Mouse (Mus musculus) forebrain, embryonic 13.5 days (tissue): Measurements from ENCODE around the gene Nipsnap3a. TPM values are rescaled to one million over a fixed set of nuclear protein-coding genes. Genes with fewer than 3 reads are reported as not detected.

Source experiments
- ATAC-seq: fragments of 200-750 bp; cut with Nextera tagmentation; 2 replicates; pipeline ENCODE4 v1.8.0; 2017
- H3K27ac ChIP-seq: fragments of 300-500 bp; sonication (generic); 2 replicates; pipeline ENCODE4 v1.5.1; 2015; ENCODE audit warnings: inconsistent platforms, mild to moderate bottlenecking, moderate library complexity
- H3K27me3 ChIP-seq: fragments of 300-500 bp; sonication (generic); 2 replicates; pipeline ENCODE4 v1.6.1; 2015; ENCODE audit warnings: mild to moderate bottlenecking, inconsistent platforms
- H3K36me3 ChIP-seq: fragments of 300-500 bp; sonication (generic); 2 replicates; pipeline ENCODE4 v1.6.1; 2015; ENCODE audit warnings: mild to moderate bottlenecking, inconsistent platforms; ENCODE audit not compliant: poor library complexity, severe bottlenecking
- H3K4me1 ChIP-seq: fragments of 300-500 bp; sonication (generic); 2 replicates; pipeline ENCODE4 v1.6.1; 2015; ENCODE audit warnings: inconsistent platforms
- H3K4me2 ChIP-seq: fragments of 300-500 bp; sonication (generic); 2 replicates; pipeline ENCODE4 v1.6.1; 2015; ENCODE audit warnings: inconsistent platforms, mild to moderate bottlenecking, moderate library complexity
- H3K4me3 ChIP-seq: fragments of 300-500 bp; sonication (generic); 2 replicates; pipeline ENCODE4 v1.5.1; 2015; ENCODE audit warnings: mild to moderate bottlenecking, inconsistent platforms
- H3K9ac ChIP-seq: fragments of 300-500 bp; sonication (generic); 2 replicates; pipeline ENCODE4 v1.6.1; 2015; ENCODE audit warnings: mild to moderate bottlenecking, inconsistent platforms
- H3K9me3 ChIP-seq: fragments of 300-500 bp; sonication (generic); replicated peaks from 2 replicates; pipeline ENCODE4 v1.6.1; 2016; ENCODE audit warnings: inconsistent platforms
- WGBS: fragments of 180-500 bp; shearing (Covaris S2); methylation state at CpG from one replicate; pipeline ENCODE4 v1.1.7; 2015; 5-methylcytosine and 5-hydroxymethylcytosine counted together
- polyA plus RNA-seq: library from polyadenylated mRNA; unstranded; fragments of >200 nt; fragmentation: Nextera tagmentation; extraction: Ambion mirVana; gene quantifications from 2 replicates; pipeline ENCODE4 v1.2.1, GENCODE M21; 2015

Gene Nipsnap3a
- polyA plus RNA-seq, 1 experiment from 2014 or later, result not detected

DNA sequence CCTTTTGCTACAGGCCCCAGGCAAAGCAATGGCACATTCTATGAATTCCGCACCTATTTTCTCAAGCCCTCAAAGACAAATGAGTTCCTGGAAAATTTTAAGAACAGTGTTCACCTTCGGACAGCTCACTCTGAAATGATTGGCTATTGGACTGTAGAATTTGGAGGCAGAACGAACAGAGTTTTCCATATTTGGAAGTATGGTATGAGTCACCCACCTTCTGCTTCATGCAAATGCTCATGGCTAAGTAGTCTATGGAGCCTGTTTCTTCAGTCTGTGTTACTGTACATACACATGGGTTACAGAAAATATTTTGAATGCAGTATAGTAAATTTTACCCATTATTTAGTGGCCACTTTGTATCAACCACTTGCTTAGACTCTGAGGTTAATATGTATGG lies 26.0 kb downstream of the Nipsnap3a start:
- Histone ChIP-seq H3K27ac (no peak overlapping the region), H3K9ac (no peak overlapping the region), H3K36me3 (peaks cover 48% of the 10 kb centered on the region), H3K27me3 (no peaks in the 10 kb centered on the region), H3K4me1 (no peaks in the 10 kb centered on the region), H3K4me3 (no peak overlapping the region), H3K9me3 (peaks cover 12% of the 10 kb centered on the region), H3K4me2 (no peak overlapping the region)
- 97% methylated on average over 3 of the region's 3 CpGs for WGBS
- ATAC-seq, result no peak

DNA sequence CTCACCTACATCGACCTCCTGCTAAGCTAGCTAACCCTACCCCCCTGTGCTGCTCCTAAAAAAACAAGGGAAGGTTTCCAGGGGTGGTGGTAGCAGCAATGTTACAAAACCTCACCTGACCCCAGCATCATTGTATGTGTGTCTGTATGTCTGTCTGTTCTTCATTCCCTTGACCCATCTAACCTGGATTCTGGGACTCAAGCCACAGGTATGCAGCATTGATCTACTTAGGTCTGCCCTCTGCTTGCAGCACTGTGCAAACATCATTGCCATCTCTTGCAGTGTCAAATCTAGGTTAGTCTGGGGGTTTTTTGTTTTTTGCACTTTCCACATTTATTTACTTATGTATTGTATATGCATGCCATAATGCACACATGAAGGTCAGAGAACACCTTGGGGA lies 29.3 kb downstream of the Nipsnap3a start:
- Histone ChIP-seq H3K36me3 (peaks cover 71% of the 10 kb centered on the region), H3K27ac (no peak overlapping the region)

DNA sequence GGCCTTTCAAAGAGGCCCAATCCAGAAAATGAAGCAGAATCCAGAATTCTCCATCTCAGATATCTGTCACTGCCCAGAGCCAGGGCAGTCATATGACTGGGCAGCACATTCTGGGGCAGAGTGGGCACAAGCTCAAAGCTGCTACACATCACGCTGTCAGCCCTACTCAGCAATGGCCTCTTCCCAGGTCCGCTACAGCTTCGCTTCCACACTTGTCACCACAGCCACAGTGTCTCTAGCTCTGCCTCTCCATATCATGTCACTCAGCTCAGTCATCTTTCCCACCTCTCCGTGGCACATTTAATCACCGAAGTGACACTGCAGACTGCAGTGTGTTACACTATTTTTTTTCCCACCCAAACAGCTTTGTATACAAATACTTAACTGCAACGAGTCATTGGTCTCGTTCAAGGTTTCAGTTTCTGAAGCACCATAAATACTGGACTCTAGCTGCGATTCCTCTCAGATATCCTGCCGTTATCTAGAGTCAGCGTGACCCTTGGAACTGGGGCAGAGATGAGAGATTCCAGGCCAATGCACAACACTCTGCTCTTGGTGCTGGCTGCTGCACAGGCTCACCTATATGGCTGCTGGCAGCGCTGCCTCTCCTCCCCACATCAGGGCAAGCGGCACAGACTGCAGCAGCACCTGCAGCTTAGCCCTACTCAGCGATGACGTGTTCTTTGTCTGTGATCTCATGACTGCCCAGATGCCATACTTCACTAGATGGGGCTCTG lies 34.3 kb downstream of the Nipsnap3a start:
- H3K9ac ChIP-seq, result 0 out of 2 replicates have a peak overlapping the region, but pooled peaks have one; percentile 12
- no peak overlapping the region for H3K4me3 ChIP-seq
- ATAC-seq, result no peak
- H3K4me2 ChIP-seq, result no peak overlapping the region
- H3K9me3 ChIP-seq, result 0 out of 2 replicates have a peak, but pooled peaks cover 6% of the 10 kb centered on the region
- H3K27ac ChIP-seq, result no peak overlapping the region
- peaks cover 47% of the 10 kb centered on the region for H3K36me3 ChIP-seq
- no peaks in the 10 kb centered on the region for H3K27me3 ChIP-seq
- 96% methylated on average over 14 of the region's 14 CpGs for WGBS
- H3K4me1 ChIP-seq, result no peaks in the 10 kb centered on the region

More for the DNA sequence above, 29.3 kb downstream of the Nipsnap3a start:
- ATAC-seq, result no peak
- H3K9ac ChIP-seq, result no peak overlapping the region
- no peaks in the 10 kb centered on the region for H3K27me3 ChIP-seq
- no peaks in the 10 kb centered on the region for H3K4me1 ChIP-seq
- no peak overlapping the region for H3K4me3 ChIP-seq
- H3K9me3 ChIP-seq, result peaks cover 12% of the 10 kb centered on the region
- WGBS, result 94% methylated on average over 1 of the region's 1 CpGs
- no peak overlapping the region for H3K4me2 ChIP-seq

DNA sequence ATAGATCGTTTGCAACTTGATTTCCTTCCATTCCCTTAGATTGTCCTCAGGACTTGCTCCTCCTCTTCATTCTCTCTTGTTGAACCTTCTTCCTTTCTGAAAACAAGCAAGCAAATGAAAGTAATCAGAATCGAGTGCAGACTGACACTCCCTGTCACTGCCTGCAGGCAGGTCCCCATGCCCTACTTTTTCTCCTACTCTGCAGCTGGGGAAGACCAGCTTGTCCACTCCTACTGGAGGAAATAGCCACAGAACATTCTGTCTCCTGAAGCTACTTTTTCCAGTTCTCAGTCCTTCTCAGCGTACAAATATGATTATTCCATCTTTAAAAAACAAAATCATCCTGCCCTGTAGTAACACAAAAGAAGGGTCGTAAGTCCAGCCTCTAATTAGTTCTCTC lies 35.3 kb downstream of the Nipsnap3a start:
- H3K4me2 ChIP-seq, result no peak overlapping the region
- no peaks in the 10 kb centered on the region for H3K27me3 ChIP-seq
- WGBS, result 91% methylated on average over 4 of the region's 4 CpGs
- no peaks in the 10 kb centered on the region for H3K4me1 ChIP-seq
- ATAC-seq, result no peak
- 0 out of 2 replicates have a peak, but pooled peaks cover 6% of the 10 kb centered on the region for H3K9me3 ChIP-seq
- no peak overlapping the region for H3K9ac ChIP-seq
- peaks cover 40% of the 10 kb centered on the region for H3K36me3 ChIP-seq
- H3K27ac ChIP-seq, result no peak overlapping the region
- no peak overlapping the region for H3K4me3 ChIP-seq

DNA sequence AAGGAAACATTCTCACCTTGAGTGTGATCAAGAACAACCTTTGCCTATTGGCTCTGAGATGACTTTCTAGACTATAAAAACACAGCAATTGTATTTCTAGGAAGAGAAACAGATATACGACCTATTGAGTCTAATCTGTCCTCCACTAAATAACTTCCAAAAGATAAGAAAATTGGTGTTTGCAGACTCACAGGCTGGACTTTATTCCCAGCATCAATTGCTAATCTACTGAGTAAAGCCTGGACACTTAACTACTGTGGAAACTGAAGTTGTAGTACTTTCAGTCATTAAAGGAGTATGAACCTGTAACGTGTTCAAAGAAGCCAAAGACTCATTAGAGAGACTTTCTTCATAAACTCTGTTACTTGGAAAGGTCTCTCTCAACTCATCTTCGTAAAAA lies 38.7 kb downstream of the Nipsnap3a start:
- H3K36me3 ChIP-seq, result peaks cover 16% of the 10 kb centered on the region
- no peaks in the 10 kb centered on the region for H3K4me1 ChIP-seq
- H3K4me2 ChIP-seq, result no peak overlapping the region
- no peak overlapping the region for H3K4me3 ChIP-seq
- 0 out of 2 replicates have a peak, but pooled peaks cover 6% of the 10 kb centered on the region for H3K9me3 ChIP-seq
- H3K27ac ChIP-seq, result no peak overlapping the region
- ATAC-seq, result no peak
- 84% methylated on average over 3 of the region's 3 CpGs for WGBS
- no peaks in the 10 kb centered on the region for H3K27me3 ChIP-seq
- no peak overlapping the region for H3K9ac ChIP-seq

DNA sequence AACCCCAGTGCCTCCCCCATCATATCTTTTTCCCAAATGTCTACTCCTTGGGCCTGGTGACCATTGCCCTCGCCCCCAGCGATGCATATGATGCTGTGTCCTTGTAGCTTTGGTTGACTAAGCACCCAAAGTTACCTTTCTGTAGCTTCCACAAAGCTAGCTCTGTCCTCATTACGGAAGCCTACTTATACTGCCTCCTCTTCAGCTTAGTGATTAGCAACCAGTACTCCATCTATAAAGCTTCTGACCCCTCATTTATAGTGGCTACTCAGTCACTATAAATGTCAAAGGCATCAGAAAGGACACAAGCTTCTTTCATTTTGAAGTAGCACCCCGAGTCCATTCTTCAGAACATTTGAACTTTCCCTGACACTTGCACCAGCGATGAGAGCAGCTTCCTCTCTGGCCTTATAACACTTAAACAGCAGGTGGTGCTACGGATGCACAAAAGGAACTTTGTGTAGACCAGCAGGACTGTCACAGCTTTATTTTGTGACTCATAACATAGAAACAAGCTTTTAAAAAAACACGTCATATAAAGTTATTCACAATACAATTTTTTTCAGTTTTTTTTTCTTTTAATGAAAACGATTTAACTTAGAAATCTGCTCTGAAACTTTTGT lies 41.4 kb downstream of the Nipsnap3a start:
- Histone ChIP-seq H3K4me1 (no peaks in the 10 kb centered on the region), H3K9ac (no peak overlapping the region), H3K27ac (no peak overlapping the region), H3K4me2 (no peak overlapping the region), H3K9me3 (0 out of 2 replicates have a peak, but pooled peaks cover 6% of the 10 kb centered on the region), H3K36me3 (0 out of 2 replicates have a peak, but pooled peaks cover 13% of the 10 kb centered on the region), H3K4me3 (no peak overlapping the region), H3K27me3 (no peaks in the 10 kb centered on the region)
- ATAC-seq, result no peak
- 43% methylated on average over 8 of the region's 8 CpGs for WGBS

DNA sequence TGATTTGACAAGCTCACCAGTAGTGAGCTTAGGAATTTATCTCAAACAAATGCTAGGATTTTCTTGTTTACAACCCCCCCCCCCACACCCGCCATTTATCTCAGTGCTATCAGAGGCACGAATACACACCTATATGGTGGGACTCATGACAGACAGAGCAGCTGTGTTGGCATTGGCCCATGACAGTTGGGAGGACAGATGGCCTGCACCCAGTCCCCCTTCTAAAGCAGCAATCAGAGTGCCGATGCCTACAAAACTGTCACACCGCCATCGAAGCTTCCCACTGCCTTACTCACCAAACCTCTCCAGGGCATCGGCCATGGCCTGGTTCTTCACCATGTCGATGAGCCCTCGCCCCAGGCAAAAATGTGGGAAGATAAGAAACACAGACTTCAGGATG lies 54.7 kb downstream of the Nipsnap3a start:
- 87% methylated on average over 8 of the region's 8 CpGs for WGBS
- H3K27me3 ChIP-seq, result no peaks in the 10 kb centered on the region

DNA sequence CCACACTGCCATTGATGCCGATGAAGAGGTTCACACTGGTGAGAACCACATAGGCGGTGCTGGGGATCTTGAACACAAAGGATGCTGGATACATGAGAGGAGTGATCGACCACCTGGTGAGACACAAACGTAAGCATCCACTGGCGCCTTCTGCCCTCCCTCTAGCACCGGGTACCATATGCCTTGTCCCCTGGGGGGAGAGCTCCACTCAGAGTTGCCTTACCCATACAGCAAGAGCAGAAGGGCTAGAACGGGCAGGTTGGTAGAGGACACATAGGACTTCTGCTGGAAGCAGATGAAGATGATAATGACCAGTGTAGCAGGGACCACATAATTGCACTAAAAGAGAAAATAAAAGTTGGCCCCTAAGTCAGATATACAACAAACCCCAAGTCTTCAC lies 56.7 kb downstream of the Nipsnap3a start:
- WGBS, result 81% methylated on average over 7 of the region's 7 CpGs
- Histone ChIP-seq H3K36me3 (peaks cover 35% of the 10 kb centered on the region), H3K9me3 (no peaks in the 10 kb centered on the region), H3K27ac (no peak overlapping the region), H3K4me3 (no peak overlapping the region), H3K4me1 (no peaks in the 10 kb centered on the region), H3K9ac (no peak overlapping the region), H3K27me3 (no peaks in the 10 kb centered on the region), H3K4me2 (no peak overlapping the region)
- no peak for ATAC-seq

More for the DNA sequence above, 54.7 kb downstream of the Nipsnap3a start:
- ATAC-seq, result peak; percentile 51; the same call in 1 of the 2 replicates
- H3K36me3 ChIP-seq, result peaks cover 31% of the 10 kb centered on the region
- H3K27ac ChIP-seq, result no peak overlapping the region
- no peaks in the 10 kb centered on the region for H3K4me1 ChIP-seq
- no peak overlapping the region for H3K9ac ChIP-seq
- H3K4me3 ChIP-seq, result no peak overlapping the region
- no peak overlapping the region for H3K4me2 ChIP-seq
- H3K9me3 ChIP-seq, result no peaks in the 10 kb centered on the region

DNA sequence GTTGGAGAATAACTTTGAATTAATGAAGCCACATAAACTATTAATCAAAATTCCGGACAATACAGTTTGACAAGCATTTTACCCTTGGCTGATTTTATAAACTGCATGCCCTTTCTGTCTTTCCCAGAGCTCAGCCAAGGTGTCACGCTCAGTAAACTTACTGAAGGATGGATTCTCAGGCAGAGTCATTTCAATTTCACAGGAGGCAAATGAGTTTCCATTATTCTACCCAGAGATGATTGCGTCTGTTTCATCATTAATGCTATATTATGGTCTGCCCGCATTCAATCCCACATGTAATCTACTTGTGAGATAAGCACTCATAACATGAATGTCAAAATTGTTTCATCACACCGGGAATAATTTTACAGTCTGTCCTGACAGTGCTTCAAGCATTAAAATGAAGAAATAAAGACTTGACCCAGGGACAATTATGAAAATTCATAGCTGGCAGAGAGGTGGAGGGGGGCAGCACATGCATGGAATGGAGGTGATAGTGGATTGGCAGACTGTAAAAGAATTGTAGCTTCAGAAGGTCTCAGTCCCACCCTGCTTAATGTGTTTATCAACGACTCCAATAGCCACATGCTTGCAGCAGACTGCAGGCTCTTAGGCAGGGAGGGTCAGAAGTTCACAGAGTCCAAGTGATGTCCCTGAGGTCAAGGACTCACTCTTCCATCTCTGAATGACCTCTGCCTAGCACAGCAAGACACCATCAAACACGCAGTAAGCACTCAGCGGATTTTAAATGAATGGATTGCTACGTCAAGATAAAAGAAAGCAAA lies 57.4 kb downstream of the Nipsnap3a start:
- no peaks in the 10 kb centered on the region for H3K4me1 ChIP-seq
- H3K27ac ChIP-seq, result no peak overlapping the region
- peaks cover 31% of the 10 kb centered on the region for H3K36me3 ChIP-seq
- H3K27me3 ChIP-seq, result no peaks in the 10 kb centered on the region
- H3K9me3 ChIP-seq, result no peaks in the 10 kb centered on the region
- H3K4me3 ChIP-seq, result no peak overlapping the region
- no peak overlapping the region for H3K4me2 ChIP-seq
- WGBS, result 74% methylated on average over 9 of the region's 9 CpGs
- H3K9ac ChIP-seq, result no peak overlapping the region
- no peak for ATAC-seq

Other genes starting within 250 kb of the Nipsnap3a start
- gene Olfr275, start 174.7 kb upstream of the Nipsnap3a start, polyA plus RNA-seq, result not detected in 2 replicates
- not detected in 2 replicates for gene Olfr273, start 130.0 kb upstream of the Nipsnap3a start, polyA plus RNA-seq
- gene Olfr272, start 70.1 kb upstream of the Nipsnap3a start, polyA plus RNA-seq, result not detected in 2 replicates
- gene Olfr270, start 24.7 kb upstream of the Nipsnap3a start, polyA plus RNA-seq, result not detected in 2 replicates
- gene Nipsnap3b, start 22.6 kb downstream of the Nipsnap3a start, polyA plus RNA-seq, result 131 and 134 TPM in 2 replicates
- gene Abca1, start 170.6 kb downstream of the Nipsnap3a start, polyA plus RNA-seq, result 6.1 and 6.7 TPM in 2 replicates